Mouse (Mus musculus): Measurements from ENCODE around the gene Tead3.
"Not testable (repeated sequence)": the region's sequence is repeated elsewhere in the genome, so short reads cannot be mapped to it uniquely, and the experiment has no call there.

Tead3 gene

GRCm38 (mm10) chr17:28360531-28361277 lies 10.1 kb upstream of the Tead3 start:
- no peak for DNase-seq (ENCODE audit: low spot score in 2 of 2)

GRCm38 (mm10) chr17:28358576-28359261 lies 8.1 kb upstream of the Tead3 start:
- DNase-seq (ENCODE audit: low spot score in 2 of 2) = not testable (repeated sequence)

- DNase-seq (ENCODE audit: low spot score in 2 of 2) = no peak
Measured at GRCm38 (mm10) chr17:28355871-28356270, 5.3 kb upstream of the Tead3 start.

DNA sequence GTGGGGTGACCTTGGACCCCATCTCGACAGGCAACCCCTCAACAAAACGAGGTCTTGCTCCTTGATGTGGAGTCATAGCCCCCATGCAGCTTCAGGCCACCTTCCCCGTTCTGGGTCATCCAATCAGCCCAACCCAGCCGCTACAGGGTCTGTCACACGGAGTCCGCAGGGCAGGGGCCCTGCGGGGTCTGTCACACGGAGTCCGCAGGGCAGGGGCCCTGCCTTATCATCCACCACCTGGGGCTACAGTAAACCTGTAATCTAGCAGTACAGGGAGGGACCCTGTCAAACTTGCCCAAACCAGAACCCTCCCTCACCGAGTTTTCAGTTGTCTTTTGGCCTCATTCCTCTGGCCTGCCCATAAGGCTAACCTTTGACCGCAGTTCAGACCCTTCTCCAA lies 1.4 kb upstream of the Tead3 start:
- no peak for DNase-seq (ENCODE audit: low spot score in 2 of 2)

GRCm38 (mm10) chr17:28351353-28351890 lies 805 bp upstream of the Tead3 start:
- no peak for DNase-seq (ENCODE audit: low spot score in 2 of 2)

DNA sequence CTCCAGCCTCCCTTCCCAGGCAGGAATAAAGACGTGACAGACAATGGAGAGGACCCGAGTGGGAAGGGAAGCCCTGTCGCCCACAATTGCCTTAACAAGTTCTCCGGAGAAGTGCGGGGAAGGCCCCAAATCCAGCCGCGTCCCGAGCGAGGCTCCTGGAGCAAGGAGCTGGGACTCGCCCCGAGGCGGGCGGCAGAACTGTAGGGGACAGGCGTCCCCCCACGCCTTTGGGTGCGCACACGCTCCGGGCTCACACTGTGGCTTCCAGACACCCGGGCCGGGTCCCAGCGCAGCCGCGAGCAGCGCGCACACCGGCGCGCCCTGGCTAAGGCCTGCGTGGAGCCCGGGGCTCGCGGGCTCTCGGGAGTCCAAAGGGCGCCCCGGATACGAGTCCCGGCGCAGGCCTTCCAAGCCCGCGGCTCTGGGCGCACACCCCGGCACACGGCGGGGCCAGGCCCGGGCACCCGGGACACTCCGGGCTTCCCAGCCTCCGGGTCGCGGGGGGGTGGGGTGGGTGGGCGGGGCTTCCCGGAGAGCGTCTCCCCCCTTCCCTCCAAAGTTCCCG lies 634 bp downstream of the Tead3 start:
- no peak for DNase-seq (ENCODE audit: low spot score in 2 of 2)

DNA sequence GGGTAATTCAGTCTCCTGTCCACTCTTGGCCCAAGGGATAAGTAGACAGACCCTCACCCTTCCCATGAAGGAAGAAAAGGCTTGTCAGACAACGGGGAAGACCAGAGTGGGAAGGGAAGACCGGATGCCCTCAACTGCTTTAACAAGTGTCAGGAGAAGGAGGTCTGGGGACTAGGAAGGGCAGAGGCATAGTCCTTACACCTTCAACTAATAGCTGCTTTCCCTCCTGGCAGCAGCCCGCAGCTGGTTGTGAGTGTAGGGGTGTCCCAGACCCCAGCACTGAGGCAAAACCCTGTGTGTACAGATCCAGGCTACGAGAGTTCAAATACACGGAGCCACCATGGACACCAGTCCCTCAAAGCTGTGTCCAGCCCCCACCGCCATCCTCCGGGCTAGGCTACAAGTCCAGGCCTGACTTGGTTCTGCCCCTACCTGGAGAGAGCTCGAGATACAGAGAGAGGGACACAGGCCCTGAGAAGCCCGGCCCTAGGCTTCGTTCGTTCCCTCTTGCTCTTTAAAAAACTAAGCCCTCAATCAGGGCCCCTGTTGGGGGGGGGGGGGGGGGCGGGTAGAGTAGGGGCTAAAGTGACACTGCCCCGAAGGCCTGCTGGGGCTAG lies 1.2 kb downstream of the Tead3 start:
- no peak for DNase-seq (ENCODE audit: low spot score in 2 of 2)

- no peak for DNase-seq (ENCODE audit: low spot score in 2 of 2)
Measured at GRCm38 (mm10) chr17:28348211-28348610, 2.4 kb downstream of the Tead3 start.

DNA sequence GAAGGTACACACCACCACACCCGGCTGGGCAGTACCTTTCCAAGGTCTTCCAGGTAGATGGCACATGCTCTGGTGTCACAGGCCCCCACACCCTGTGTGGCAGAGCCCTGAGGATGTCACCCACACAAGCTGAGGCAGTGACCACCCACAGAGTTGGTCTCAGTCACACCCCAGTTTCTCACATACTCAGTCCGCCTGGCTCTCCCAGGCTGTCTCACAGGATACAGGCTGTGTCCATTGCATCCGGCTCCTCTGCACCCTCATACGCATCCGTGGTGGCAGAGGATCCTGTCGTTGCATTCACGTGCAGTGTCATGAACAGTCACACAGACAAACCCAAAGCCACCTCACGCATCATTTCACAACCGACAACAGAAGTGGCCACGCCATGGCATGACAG lies 3.3 kb downstream of the Tead3 start:
- DNase-seq (ENCODE audit: low spot score in 2 of 2) = no peak

GRCm38 (mm10) chr17:28345882-28346281 lies 4.7 kb downstream of the Tead3 start:
- no peak for DNase-seq (ENCODE audit: low spot score in 2 of 2)

- no peak for DNase-seq (ENCODE audit: low spot score in 2 of 2)
Measured at GRCm38 (mm10) chr17:28345271-28345721, 5.3 kb downstream of the Tead3 start.

DNA sequence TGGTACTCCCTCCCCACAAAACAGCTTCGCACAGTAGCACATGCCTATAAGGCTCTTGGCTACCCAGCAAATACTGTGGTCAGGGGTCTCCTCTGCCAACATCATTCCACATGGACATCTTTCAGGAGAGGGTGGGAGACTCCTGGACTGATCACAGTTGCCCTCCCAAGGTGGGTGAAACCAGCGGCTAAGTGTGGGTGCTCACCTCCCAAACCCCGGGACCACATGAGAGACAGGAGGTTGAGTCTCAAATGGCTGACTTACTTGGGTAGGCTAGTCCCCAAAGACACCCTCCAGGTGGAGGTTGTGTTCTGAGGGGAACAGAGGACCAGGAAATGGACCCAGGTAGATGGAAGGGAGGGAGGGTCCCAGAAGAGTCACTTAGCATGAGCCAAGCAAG lies 5.9 kb downstream of the Tead3 start:
- DNase-seq (ENCODE audit: low spot score in 2 of 2) = no peak

- DNase-seq (ENCODE audit: low spot score in 2 of 2) = no peak
Measured at GRCm38 (mm10) chr17:28344050-28344607, 6.5 kb downstream of the Tead3 start.

GRCm38 (mm10) chr17:28341091-28341490 lies 9.5 kb downstream of the Tead3 start:
- DNase-seq (ENCODE audit: low spot score in 2 of 2) = peak in 1 of 2 experiments; percentile 62

DNA sequence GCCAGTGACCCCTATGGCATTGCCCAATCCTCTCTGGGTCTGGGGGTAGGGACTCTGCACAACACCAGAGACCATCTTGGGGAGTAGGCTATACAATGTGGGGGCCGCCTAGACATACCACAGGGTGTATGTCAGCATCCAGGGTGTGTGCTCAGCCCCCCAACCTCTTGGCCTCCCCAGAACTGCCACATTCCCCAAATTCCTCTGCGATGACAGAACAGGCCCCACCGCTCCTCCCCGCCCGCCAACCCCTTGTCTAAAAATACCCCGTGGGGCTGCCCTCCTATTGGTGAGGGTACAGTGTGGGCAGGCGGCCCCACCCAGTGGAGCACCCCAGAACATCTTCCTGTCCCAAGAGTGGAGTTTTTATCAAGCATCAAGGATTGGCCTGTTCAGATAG lies 10.0 kb downstream of the Tead3 start:
- DNase-seq (ENCODE audit: low spot score in 2 of 2) = no peak

- DNase-seq (ENCODE audit: low spot score in 2 of 2) = no peak
Measured at GRCm38 (mm10) chr17:28337547-28337946, 13.1 kb downstream of the Tead3 start.

- DNase-seq (ENCODE audit: low spot score in 2 of 2) = no peak
Measured at GRCm38 (mm10) chr17:28335267-28335666, 15.3 kb downstream of the Tead3 start.

- DNase-seq (ENCODE audit: low spot score in 2 of 2) = no peak
Measured at GRCm38 (mm10) chr17:28332915-28333546, 17.6 kb downstream of the Tead3 start.

- DNase-seq (ENCODE audit: low spot score in 2 of 2) = no peak
Measured at GRCm38 (mm10) chr17:28332113-28332914, 18.3 kb downstream of the Tead3 start.
